Mouse (Mus musculus): Measurements from ENCODE around the gene Cdc26.

DNA sequence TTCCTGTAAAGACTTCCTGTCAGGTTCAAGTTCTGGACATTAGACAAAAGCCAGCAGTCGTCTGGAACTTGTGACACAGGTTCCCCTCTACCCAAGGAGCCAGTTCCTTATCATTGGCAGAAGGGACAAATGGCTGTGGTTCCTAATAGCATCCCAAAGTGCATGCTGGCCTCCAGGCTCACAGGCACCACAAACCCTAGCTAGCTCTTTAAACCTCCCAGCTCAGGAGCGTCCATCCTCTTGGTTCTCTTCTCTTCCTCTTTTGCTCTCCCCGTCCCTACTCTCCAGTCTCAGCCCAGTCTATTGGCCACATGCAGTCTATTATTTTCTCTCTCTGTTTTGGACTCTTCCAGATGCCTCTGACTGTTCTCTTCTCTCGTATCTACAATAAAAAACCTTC lies 31.4 kb upstream of the Cdc26 start:
- TF ChIP-seq CTCF (IDR thresholded peaks at IDR 0.05; ENCODE audit: borderline replicate concordance, control insufficient read depth, extremely low read depth, insufficient read depth, low read length, poor library complexity) (no peak), POLR2A (IDR thresholded peaks at IDR 0.05; ENCODE audit: control insufficient read depth, extremely low read depth, insufficient read depth, low read length, poor library complexity) (no peak)

Data from thymus, adult 2 months (tissue).